Mouse (Mus musculus) ovary, postnatal 10 days (tissue): Measurements from ENCODE around the gene Por.

Experiments
- DNase-seq: peaks from one replicate; pipeline ENCODE4 v3.0.0; 2022; ENCODE audit warnings: low spot score

The Por gene

GRCm38 (mm10) chr5:135657128-135657527 lies 12.7 kb upstream of the Por start:
- DNase-seq = no peak

GRCm38 (mm10) chr5:135657703-135658373 lies 12.0 kb upstream of the Por start:
- no peak for DNase-seq

GRCm38 (mm10) chr5:135659956-135660355 lies 9.9 kb upstream of the Por start:
- DNase-seq = no peak

GRCm38 (mm10) chr5:135660535-135660934 lies 9.3 kb upstream of the Por start:
- DNase-seq = no peak

GRCm38 (mm10) chr5:135666890-135667289 lies 2.9 kb upstream of the Por start:
- no peak for DNase-seq

GRCm38 (mm10) chr5:135668071-135668470 lies 1.8 kb upstream of the Por start:
- DNase-seq = no peak

GRCm38 (mm10) chr5:135670881-135671280 lies 1.0 kb downstream of the Por start:
- no peak for DNase-seq

- DNase-seq = no peak
Observed at GRCm38 (mm10) chr5:135672509-135672908, 2.7 kb downstream of the Por start.

- no peak for DNase-seq
Observed at GRCm38 (mm10) chr5:135672980-135673379, 3.1 kb downstream of the Por start.

GRCm38 (mm10) chr5:135674349-135674775 lies 4.5 kb downstream of the Por start:
- no peak for DNase-seq

- DNase-seq = no peak
Observed at GRCm38 (mm10) chr5:135674821-135675220, 5.0 kb downstream of the Por start.

- DNase-seq = no peak
Observed at GRCm38 (mm10) chr5:135676696-135677095, 6.9 kb downstream of the Por start.

GRCm38 (mm10) chr5:135677251-135677650 lies 7.4 kb downstream of the Por start:
- DNase-seq = no peak

- DNase-seq = no peak
Observed at GRCm38 (mm10) chr5:135678481-135678880, 8.6 kb downstream of the Por start.

GRCm38 (mm10) chr5:135680967-135681545 lies 11.2 kb downstream of the Por start:
- DNase-seq = no peak

- no peak for DNase-seq
Observed at GRCm38 (mm10) chr5:135682009-135682408, 12.2 kb downstream of the Por start.

- DNase-seq = no peak
Observed at GRCm38 (mm10) chr5:135682942-135683570, 13.2 kb downstream of the Por start.

- no peak for DNase-seq
Observed at GRCm38 (mm10) chr5:135690401-135690800, 20.6 kb downstream of the Por start.

- DNase-seq = no peak
Observed at GRCm38 (mm10) chr5:135691266-135691665, 21.4 kb downstream of the Por start.

GRCm38 (mm10) chr5:135693281-135693853 lies 23.5 kb downstream of the Por start:
- no peak for DNase-seq

GRCm38 (mm10) chr5:135695277-135695721 lies 25.5 kb downstream of the Por start:
- no peak for DNase-seq

- no peak for DNase-seq
Observed at GRCm38 (mm10) chr5:135697711-135698111, 27.9 kb downstream of the Por start.

- DNase-seq = no peak
Observed at GRCm38 (mm10) chr5:135701601-135702000, 31.8 kb downstream of the Por start.
